Mouse (Mus musculus) lung, postnatal 0 days (tissue): Measurements from ENCODE around the gene Adam12.

Source experiments
- CTCF ChIP-seq: IDR thresholded peaks from 2 replicates; pipeline ENCODE4 v1.5.1; 2016; ENCODE audit warnings: antibody characterized with exemption, mild to moderate bottlenecking
- EP300 ChIP-seq: IDR thresholded peaks from 2 replicates; pipeline ENCODE4 v1.6.1; 2016; ENCODE audit warnings: antibody characterized with exemption, mild to moderate bottlenecking, control low read depth

DNA sequence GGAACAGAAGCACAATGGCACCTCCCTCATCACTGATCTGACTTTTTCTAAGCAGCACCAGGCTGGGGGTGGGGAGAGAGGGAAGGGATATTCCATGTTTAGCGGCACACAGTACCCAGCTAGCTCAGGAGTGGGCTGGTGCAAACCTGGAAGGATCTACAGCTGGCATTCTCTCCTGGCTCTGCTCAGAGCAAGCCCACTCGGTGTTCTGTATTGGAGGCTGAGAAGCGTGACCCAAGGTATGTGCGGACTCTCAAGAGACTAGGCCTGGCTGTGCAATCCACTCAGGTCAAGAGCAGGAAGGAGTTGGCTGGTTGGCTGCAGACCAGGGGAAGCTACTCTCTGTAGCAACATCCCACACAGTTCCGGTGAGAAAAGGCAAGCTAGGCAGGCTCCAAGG, 312.0 kb downstream of the Adam12 start:
- TF ChIP-seq EP300 (no peak), CTCF (no peak)
